Mouse (Mus musculus): Measurements from ENCODE around the gene C2cd2l. TPM values are rescaled to one million over a fixed set of nuclear protein-coding genes. Genes with fewer than 3 reads are reported as not detected.
"Not testable (repeated sequence)": the region's sequence is repeated elsewhere in the genome, so short reads cannot be mapped to it uniquely, and the experiment has no call there.

The C2cd2l gene
- total RNA-seq, 4 experiments from 2014 or later, result 10.4 to 18.9 (median 15.2) TPM

DNA sequence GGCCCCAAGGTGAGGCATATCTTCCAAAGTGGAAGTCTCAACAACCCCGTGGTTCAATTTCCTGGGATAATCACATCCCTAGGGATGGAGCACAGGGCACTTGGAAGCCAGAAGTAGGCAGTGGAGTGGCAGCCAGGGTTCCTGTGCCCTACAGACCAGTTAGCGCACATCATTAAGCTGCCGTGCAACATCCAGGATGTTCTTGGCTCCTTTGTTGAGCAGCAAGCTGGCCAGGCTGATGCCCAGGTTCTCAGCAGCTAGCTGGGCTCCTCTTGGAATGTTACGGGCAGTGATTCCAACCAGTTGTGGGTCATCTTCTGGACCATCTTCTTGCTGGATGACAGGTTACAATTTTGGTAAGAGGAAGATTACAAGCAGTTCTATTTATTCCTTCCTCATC, 16.4 kb upstream of the C2cd2l start:
- DNase-seq (ENCODE audit: low spot score in 2 of 2), result not testable (repeated sequence)

DNA sequence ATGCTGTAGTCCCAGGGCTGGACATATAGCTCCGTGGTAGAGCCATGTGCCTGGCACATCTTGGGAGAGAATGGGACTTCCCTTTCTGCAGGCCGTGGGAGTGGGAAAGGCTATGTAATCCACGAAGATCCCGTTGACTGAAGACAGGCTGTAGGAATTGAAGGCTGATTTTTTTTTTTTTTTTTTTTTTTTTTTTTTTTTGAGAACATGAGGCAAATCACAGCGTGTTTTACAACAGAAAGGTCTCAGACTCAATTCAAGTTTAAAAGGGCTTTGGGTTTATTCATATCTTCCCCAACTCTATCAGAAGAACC, 16.0 kb upstream of the C2cd2l start:
- no peak for DNase-seq (ENCODE audit: low spot score in 2 of 2)

DNA sequence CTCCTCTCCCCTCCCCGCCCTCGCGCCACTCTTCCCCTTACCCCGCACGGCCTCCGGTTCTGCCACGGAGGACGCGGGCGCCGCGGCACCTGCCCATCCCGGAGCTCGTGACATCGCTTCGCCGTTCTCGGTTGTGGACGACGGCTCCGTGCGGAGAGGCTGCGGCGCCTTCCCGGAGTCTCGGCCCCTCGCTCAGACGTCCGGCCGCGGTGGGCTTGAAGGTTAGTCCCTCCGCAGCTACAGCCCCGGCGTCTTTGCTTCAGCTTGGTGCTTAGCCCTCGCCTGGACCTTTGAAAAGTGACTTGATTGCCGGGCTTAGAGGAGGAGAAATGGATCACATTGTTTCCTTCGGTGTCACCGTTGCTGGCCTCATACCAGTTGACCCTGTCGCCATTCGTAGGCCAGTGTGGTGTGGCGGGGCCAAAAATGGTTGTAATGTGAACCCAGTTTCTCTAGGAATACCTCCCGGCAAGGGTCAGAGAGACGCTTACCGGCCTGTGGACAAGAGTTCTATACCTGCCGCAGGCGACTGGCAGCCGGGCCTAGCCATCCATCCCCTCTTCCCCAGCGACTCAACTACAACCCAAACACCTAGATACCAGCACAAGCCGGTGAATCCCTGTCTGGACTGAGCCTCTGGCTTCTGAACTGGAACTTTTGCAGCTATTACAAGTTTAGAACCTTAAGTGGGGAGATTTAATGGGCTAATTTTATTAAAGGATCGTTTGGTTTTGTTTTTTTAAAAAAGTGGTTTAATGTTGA, 15.4 kb upstream of the C2cd2l start:
- DNase-seq (ENCODE audit: low spot score in 2 of 2), result no peak

DNA sequence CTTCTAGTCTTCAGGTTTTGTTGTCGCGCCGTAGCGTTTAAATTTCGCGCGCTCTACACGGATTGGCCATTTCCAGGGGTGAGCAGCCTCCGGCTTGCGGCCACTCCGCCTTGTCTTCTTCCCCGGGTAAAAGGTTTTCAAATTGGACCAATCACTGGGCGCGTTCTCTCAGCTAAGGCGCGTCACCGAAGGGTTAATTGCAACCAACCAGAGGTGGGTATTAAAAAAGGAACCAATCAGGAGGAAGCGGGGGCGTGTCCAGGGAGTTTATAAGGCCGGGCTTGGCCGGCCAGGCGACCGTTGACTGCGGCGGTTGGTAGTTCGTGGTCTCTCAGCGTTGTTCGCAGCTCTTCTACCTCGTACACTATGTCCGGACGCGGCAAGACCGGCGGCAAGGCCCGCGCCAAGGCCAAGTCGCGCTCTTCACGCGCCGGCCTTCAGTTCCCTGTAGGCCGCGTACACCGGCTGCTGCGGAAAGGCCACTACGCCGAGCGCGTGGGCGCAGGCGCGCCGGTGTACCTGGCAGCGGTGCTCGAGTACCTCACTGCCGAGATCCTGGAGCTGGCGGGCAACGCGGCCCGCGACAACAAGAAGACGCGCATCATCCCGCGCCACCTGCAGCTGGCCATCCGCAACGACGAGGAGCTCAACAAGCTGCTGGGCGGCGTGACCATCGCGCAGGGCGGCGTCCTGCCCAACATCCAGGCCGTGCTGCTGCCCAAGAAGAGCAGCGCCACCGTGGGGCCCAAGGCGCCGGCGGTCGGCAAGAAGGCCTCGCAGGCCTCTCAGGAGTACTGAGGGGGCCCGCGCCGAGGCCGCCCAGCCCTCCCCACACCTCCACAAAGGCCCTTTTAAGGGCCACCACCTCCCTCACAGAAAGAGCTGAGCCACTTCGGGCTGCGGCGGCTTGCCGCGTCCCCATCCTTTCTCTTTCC, 14.6 kb upstream of the C2cd2l start, which contains the start of gene H2afx:
H2afx (plus strand) TSS at position 299 of the 935 bp plus-strand sequence.
- peak; percentile 97 for DNase-seq (ENCODE audit: low spot score in 2 of 2)

DNA sequence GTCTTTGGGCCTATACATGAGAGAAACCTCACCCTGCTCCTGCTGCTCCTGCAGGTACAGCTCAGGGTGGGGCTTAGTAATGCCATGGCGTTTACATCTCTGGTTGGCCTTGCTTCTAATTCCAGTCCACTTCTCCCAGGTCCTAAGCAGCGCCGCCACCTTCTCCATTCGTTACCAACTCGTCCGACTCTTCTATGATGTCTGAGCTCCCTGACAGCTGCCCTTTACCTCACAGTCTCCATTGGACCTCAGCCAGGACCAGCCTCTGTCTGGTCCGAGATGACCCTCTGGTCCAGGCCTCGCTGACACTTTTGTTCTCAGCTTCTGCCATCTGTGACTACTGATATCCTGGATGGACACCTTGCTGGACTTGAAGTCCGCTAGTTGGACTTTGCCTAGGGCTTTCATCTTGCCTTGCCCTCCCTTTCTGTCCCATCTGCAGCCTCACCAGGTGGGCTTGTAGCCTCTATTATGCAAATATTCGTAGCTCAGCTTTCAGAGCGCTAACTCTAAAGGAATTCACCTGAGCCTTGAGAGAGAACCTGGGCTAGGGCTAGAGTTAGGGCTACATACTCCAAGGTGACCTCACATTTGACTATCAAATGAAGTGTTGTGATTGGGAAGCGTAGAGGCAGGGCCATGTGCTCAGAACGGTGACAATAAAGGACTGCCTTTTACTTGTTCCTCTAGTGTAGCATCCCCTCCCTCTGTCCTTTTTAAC, 13.0 kb upstream of the C2cd2l start:
- DNase-seq (ENCODE audit: low spot score in 2 of 2), result no peak

DNA sequence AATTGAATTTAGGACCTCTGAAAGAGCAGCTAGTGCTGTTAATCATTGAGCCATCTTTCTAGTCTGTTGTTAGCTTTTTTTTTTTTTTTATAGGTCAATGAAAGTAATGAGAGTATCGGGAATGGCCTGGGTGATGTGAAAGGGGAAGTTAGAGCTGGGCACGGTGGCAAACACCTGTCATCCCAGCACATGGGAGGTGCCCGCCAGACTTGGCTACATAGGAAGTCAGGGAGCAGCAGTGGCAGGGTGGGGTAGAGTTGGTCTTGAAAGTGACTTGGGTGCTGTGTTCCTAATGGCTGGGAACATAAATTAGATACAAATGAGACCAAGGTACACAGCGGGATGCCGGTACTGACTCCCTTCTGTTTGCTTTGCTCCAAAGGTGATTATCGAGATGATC, 10.7 kb upstream of the C2cd2l start:
- DNase-seq (ENCODE audit: low spot score in 2 of 2), result no peak

DNA sequence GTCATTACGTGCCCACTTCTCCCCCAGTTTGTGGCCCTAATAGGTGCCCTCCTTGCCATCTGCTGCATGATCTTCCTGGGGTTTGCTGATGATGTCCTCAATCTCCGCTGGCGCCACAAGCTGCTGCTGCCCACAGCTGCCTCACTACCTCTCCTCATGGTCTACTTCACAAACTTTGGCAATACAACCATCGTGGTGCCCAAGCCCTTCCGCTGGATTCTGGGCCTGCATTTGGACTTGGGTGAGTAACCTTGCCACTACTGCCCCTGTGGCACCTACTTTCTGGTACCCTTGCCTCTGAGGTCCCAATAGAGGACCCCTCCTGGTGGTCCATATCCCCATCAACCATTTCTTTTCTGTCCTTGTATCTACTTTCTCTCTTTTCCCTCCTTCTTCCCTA, 7.8 kb upstream of the C2cd2l start:
- DNase-seq (ENCODE audit: low spot score in 2 of 2), result no peak

DNA sequence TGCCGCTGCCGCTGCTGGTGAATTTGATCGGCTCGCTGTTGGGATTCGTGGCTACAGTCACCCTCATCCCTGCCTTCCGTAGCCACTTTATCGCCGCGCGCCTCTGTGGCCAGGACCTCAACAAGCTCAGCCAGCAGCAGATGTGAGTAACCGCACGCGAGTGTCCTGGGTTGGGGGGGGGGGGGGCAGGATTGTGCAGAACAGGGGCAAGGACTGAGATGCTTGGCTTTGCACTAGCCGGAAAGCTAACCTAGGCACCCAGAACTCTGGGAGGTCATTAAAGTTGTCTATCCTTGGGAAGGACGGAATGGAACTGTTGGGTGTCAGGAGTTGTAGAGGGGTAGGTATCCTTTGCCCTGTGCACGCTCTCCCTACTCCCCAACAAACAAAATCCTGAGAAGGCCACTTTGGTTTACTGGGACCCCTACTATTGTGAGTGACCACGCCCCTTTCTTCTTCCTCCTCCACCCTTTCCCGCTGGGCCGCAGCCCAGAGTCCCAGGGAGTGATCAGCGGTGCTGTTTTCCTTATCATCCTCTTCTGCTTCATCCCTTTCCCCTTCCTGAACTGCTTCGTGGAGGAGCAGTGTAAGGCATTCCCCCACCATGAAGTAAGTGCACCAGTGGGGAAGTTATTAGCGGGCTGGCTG, 7.1 kb upstream of the C2cd2l start:
- DNase-seq (ENCODE audit: low spot score in 2 of 2), result no peak

DNA sequence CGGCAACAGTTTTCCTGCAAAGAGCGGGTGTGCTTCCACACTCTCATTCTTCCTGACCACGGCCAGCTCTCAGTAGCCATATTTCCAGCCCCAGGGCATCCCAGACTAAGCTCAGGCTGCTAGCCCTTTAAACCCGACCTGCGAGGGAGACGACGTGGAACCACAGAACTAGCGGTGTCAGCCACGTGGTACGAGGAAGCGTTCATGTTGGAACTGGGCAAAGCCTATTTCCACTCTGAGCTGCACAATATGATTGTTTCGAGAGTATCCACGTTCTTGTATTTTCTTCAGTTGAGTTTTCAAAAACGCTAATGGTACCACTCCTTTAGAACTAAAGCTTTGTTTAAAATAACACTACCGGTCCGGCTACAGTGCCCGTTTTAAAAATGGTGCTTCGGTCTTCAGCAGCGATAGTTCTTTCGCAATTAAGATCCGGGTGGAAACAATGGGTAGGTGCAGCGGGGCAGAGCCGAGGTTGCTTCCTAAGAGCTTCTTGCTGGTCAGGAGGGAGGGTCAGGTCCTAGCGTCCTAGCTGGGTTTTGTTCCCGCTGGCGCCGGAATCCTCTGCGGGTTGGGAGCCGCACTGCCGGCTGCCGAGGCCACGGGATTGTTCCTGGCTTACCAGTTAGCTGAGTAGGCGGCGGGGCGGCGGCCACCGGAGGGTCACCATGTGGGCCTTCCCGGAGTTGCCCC, 6.4 kb upstream of the C2cd2l start:
- peak; percentile 61 to 77 for DNase-seq (ENCODE audit: low spot score in 2 of 2)

DNA sequence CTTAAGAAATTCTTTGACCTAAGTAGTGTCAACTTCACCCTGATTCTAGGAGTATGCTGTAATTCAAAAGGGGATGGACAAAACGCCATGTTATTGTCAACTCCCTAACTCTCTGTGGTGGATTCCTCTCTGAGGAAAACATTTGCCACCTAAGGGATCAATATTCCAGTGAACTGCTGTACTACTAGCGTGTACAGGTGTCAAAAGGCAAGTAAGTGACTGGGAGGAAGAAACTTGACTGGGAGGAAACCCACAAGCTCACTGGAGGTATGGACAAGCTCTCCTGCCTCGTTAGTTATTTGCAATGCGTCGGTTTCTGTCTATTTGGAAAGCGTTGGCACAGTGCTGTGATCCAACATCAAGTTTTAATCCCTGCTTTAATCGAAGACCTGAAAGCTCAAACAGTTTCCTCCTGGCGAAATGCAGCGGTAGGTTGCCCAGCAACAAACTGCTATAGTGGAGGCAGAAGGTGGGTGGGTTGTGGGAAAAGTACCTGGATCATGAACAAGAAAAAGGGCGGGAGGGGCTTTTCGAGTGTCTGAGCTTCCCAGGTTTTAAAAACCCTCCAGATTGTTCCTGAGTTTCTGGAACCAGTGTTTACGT, 5.8 kb upstream of the C2cd2l start, which contains the start of gene Dpagt1:
Dpagt1 (plus strand) TSS at position 252 of the 603 bp plus-strand sequence.
- no peak for DNase-seq (ENCODE audit: low spot score in 2 of 2)

DNA sequence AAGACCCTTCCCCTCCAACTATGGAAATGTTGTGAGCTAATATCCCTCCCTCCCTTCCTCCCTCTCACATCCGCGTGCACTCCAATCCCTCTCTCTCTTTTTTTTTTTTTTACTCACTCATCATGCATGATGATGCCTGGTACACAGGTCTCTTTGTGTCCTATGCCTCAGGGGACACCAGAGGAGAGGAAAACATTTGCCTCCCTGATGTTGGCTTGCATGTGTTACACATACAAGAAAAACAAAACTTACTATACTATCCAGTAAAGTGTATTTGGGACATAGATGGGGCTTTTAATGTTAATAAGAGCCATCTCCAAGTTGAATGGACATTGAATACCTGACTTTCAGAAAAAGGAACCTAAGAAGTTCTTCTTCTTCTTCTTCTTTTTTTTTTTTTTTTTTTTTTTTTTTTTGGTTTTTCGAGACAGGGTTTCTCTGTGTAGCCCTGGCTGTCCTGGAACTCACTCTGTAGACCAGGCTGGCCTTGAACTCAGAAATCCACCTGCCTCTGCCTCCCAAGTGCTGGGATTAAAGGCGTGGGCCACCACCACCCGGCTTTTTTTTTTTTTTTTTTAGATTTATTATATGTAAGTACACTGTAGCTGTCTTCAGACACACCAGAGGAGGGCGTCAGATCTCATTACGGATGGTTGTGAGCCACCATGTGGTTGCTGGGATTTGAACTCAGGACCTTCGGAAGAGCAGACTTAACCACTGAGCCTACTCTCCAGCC, 5.1 kb upstream of the C2cd2l start:
- not testable (repeated sequence) for DNase-seq (ENCODE audit: low spot score in 2 of 2)

DNA sequence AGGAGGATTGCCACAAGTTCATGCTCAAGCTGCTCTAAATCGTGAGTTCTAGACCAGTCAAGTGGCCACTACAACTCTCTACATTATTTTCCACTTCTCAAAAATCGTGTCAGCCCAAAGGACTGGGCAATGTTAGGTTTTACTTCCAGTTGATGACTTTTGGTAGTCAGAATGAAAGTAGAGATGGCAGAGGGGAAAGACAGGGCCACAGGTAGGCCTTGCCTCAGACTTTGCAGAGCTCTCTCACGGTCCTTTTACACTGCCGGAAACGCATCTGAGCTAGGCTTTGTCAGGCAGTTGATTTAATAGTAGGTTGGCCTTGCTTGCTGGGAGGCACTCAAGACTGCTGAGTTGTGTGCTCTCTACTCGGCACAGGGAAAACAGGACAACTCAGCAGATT, 4.1 kb upstream of the C2cd2l start:
- DNase-seq (ENCODE audit: low spot score in 2 of 2), result no peak

DNA sequence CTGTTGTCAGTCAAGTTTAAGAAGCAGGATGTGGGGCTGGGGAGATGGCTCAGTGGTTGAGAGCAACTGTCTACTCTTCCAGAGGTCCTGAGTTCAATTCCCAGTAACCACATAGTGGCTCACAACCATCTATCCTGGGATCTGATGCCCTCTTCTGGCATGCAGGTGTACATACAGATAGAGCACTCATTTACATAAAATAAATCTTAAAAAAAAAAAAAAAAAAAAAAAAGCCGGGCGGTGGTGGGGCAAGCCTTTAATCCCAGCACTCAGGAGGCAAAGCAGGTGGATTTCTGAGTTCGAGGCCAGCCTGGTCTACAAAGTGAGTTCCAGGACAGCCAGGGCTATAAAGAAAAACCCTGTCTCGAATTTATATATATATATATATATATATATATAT, 3.6 kb upstream of the C2cd2l start:
- DNase-seq (ENCODE audit: low spot score in 2 of 2), result not testable (repeated sequence)

DNA sequence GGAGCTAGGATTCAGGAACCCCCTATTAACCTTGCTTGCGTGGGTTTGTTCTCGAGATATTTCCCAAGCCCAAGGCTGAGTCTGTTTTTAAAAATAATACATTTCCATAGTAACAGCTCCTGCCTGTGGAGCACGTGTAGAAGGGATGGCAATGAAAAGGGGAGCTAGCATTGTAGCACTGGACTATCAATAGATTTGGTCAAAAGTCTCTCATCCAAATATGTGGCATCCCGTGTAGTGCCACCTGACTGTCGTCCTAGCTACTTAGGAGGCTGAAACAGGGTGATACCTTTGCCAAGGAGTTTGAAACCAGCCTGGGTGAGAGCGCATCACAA, 681 bp upstream of the C2cd2l start:
- no peak for DNase-seq (ENCODE audit: low spot score in 2 of 2)

DNA sequence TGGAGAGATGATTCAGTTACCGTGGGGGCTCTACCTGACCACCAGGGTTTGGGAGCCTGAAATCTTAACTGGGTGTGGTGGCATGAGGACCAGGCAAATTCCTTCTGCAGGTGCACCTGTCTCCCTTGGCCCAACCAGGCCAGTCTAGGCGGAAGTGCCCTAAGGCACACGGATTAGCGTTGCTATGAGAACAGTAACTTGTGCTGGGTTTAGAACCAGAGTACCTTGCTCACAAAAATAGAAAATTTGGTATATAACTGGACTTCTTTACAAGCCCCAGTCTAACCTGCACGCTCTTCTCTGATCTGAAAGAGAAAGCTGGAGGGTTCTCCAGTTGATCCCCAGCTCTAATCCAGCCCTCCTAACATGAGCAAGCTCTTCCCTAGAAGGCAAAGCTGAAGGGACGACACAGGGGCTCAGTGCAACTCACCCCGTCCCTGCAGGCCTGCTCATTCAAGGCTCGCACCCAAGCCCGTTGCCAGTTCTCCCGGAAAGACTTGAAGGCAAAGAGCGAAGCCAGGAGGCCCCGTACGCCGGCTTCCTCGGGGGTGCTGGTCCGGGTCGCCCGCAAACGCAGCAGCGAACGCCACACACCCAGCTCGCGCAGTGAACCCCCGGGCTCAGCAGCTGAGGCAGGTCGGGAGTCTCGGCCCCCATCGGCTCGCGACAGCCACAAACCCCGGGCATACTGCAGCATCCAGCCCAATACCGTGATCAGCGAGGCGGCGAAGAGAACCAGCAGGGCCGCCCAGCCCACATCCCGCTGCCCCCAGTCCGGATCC, 789 bp downstream of the C2cd2l start:
- DNase-seq (ENCODE audit: low spot score in 2 of 2), result no peak

DNA sequence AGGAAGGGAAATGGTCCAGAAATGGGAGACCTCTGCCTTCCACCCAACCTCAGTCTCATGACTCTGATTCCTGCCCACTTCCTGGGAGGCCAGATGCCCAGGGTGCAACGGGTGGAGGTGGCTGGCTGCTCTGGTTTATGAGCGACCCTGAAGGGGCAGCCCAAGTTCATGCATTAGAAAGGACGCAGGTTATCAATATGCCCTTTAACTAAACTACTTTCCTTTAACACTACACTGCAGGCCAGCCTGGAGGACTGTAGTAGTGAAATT, 1.3 kb downstream of the C2cd2l start:
- no peak for DNase-seq (ENCODE audit: low spot score in 2 of 2)

DNA sequence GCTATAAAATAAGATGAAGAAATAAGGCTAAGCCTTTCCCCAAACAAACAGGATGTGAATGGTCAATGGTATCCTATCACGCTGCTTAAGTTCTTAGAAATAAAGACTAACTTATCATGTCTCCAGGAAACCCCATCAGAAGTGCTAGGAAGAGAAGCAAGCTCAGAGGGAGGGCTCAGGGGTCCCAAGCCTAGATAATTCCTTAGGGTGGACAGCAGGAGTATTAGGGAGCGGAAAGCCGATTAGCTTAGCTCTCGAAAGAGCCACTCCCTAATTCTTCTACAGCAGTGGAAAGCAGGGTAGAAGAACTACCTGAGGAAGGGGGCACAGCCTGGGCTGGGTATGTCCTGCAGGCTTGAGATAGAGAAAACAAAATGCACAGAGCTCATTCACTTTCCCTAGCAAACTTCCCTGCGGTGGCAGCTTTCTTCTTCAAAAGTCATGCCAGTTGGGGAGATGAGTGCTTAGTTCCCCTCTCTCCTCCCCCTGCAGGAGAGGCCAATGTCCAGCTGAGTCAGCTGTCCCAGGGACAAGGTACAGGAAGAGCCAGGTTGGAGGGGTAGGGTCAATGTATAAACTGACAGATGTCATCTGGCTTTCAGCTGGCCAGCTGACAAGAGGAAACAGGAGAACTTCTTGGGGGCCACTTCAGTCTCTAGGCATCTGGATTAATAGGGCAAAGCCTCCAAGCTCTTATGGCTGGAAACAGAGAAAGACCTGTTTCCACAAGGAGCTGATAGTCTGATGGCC, 1.8 kb downstream of the C2cd2l start:
- no peak for DNase-seq (ENCODE audit: low spot score in 2 of 2)

DNA sequence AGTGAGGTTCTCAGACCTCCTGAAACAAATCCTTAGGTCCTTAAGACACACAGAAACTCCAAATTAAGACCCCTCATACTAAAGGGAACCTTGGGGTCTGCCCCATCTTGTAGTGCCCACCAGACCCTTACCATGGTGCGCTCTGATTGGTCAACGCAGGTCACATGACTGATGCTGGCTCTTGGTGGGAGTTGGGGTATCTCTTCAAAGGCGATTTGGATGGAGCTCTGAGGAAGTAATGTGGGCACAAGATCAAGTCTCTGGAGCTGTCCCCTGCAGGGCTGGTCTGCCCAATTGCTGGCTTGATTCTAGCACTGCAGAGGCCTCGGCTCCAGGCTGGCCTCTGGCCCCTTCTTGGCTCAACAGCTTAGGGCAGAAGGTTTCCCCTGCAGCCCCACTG, 2.6 kb downstream of the C2cd2l start:
- no peak for DNase-seq (ENCODE audit: low spot score in 2 of 2)

DNA sequence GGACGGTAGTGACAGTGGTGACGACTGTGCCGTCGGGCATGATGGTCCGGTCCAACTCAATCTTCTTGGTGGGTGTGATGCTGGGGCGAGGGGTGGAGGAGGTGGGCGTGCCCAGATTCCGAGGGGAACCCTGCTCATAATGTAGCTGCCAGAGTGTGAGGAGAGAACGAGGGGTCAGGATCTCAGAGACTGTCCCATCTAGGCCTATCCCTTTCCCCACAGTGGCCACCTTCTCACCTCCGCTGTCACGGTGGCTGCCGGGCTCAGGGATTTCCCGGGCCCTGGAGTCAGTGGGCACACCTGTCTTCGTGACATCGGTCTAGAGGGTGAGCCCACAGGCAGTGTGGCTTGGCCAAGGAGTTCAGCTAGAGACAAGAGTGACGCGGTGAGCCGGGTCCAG, 5.2 kb downstream of the C2cd2l start:
- no peak for DNase-seq (ENCODE audit: low spot score in 2 of 2)
